Mouse (Mus musculus): ENCODE measurements around the gene Olfr464. TPM values are rescaled to one million over a fixed set of nuclear protein-coding genes. Genes with fewer than 3 reads are reported as not detected.

Gene Olfr464
- polyA plus RNA-seq, 1 experiment from 2014 or later = not detected

- H3K9me3 ChIP-seq (ENCODE audit: control insufficient read depth, low read length) = no peaks in the 10 kb centered on the region
- DNase-seq (ENCODE audit: low spot score, missing footprints) (no peak), ATAC-seq (ENCODE audit: low FRiP score) (no peak)
- 79% methylated on average over 2 of the region's 2 CpGs for WGBS
- no peaks in the 10 kb centered on the region for H3K36me3 ChIP-seq (ENCODE audit: control insufficient read depth, insufficient read depth, low read length)
- no peak overlapping the region for H3K4me2 ChIP-seq
- no peak overlapping the region for H3K27ac ChIP-seq (ENCODE audit: low read depth, low read length)
- H3K27me3 ChIP-seq (ENCODE audit: control insufficient read depth, insufficient read depth, low read length) = no peaks in the 10 kb centered on the region
- H3K4me3 ChIP-seq (ENCODE audit: low read depth, low read length) = no peak overlapping the region
- H3K4me1 ChIP-seq (ENCODE audit: control insufficient read depth, insufficient read depth, low read length) = no peaks in the 10 kb centered on the region
- no peak overlapping the region for H3K9ac ChIP-seq (ENCODE audit: low read length)
Measured at GRCm38 (mm10) chr11:87933731-87934130, 13.0 kb upstream of the Olfr464 start.

- H3K27ac ChIP-seq (ENCODE audit: low read depth, low read length) = no peak overlapping the region
- WGBS = 93% methylated on average over 2 of the region's 2 CpGs
- no peak for ATAC-seq (ENCODE audit: low FRiP score)
- H3K36me3 ChIP-seq (ENCODE audit: control insufficient read depth, insufficient read depth, low read length) = no peaks in the 10 kb centered on the region
- H3K4me3 ChIP-seq (ENCODE audit: low read depth, low read length) = no peak overlapping the region
- no peak overlapping the region for H3K9ac ChIP-seq (ENCODE audit: low read length)
- H3K27me3 ChIP-seq (ENCODE audit: control insufficient read depth, insufficient read depth, low read length) = no peaks in the 10 kb centered on the region
- H3K9me3 ChIP-seq (ENCODE audit: control insufficient read depth, low read length) = no peaks in the 10 kb centered on the region
- no peaks in the 10 kb centered on the region for H3K4me1 ChIP-seq (ENCODE audit: control insufficient read depth, insufficient read depth, low read length)
- no peak for DNase-seq (ENCODE audit: low spot score, missing footprints)
- H3K4me2 ChIP-seq = no peak overlapping the region
Measured at GRCm38 (mm10) chr11:87930348-87930747, 9.6 kb upstream of the Olfr464 start.

GRCm38 (mm10) chr11:87920301-87920700 lies 466 bp downstream of the Olfr464 start:
- no peak overlapping the region for H3K27ac ChIP-seq (ENCODE audit: low read depth, low read length)
- 73% methylated on average over 2 of the region's 2 CpGs for WGBS
- no peaks in the 10 kb centered on the region for H3K36me3 ChIP-seq (ENCODE audit: control insufficient read depth, insufficient read depth, low read length)
- ATAC-seq (ENCODE audit: low FRiP score) = no peak
- no peaks in the 10 kb centered on the region for H3K27me3 ChIP-seq (ENCODE audit: control insufficient read depth, insufficient read depth, low read length)
- no peaks in the 10 kb centered on the region for H3K4me1 ChIP-seq (ENCODE audit: control insufficient read depth, insufficient read depth, low read length)
- H3K4me3 ChIP-seq (ENCODE audit: low read depth, low read length) = no peak overlapping the region
- DNase-seq (ENCODE audit: low spot score, missing footprints) = no peak
- no peaks in the 10 kb centered on the region for H3K9me3 ChIP-seq (ENCODE audit: control insufficient read depth, low read length)
- no peak overlapping the region for H3K9ac ChIP-seq (ENCODE audit: low read length)
- H3K4me2 ChIP-seq = no peak overlapping the region

- DNase-seq (ENCODE audit: low spot score, missing footprints) (no peak), ATAC-seq (ENCODE audit: low FRiP score) (no peak)
- no peaks in the 10 kb centered on the region for H3K4me1 ChIP-seq (ENCODE audit: control insufficient read depth, insufficient read depth, low read length)
- no peak overlapping the region for H3K27ac ChIP-seq (ENCODE audit: low read depth, low read length)
- no peak overlapping the region for H3K4me3 ChIP-seq (ENCODE audit: low read depth, low read length)
- 81% methylated on average over 1 of the region's 1 CpGs for WGBS
- H3K4me2 ChIP-seq = no peak overlapping the region
- H3K27me3 ChIP-seq (ENCODE audit: control insufficient read depth, insufficient read depth, low read length) = no peaks in the 10 kb centered on the region
- H3K36me3 ChIP-seq (ENCODE audit: control insufficient read depth, insufficient read depth, low read length) = no peaks in the 10 kb centered on the region
- H3K9me3 ChIP-seq (ENCODE audit: control insufficient read depth, low read length) = no peaks in the 10 kb centered on the region
- H3K9ac ChIP-seq (ENCODE audit: low read length) = no peak overlapping the region
Measured at GRCm38 (mm10) chr11:87916005-87916404, 4.8 kb downstream of the Olfr464 start.

GRCm38 (mm10) chr11:87904331-87904730 lies 16.4 kb downstream of the Olfr464 start:
- DNase-seq (ENCODE audit: low spot score, missing footprints) (no peak), ATAC-seq (ENCODE audit: low FRiP score) (no peak)
- Histone ChIP-seq H3K4me2 (no peak overlapping the region), H3K4me1 (ENCODE audit: control insufficient read depth, insufficient read depth, low read length) (no peaks in the 10 kb centered on the region), H3K4me3 (ENCODE audit: low read depth, low read length) (no peak overlapping the region), H3K27ac (ENCODE audit: low read depth, low read length) (no peak overlapping the region), H3K36me3 (ENCODE audit: control insufficient read depth, insufficient read depth, low read length) (no peaks in the 10 kb centered on the region), H3K27me3 (ENCODE audit: control insufficient read depth, insufficient read depth, low read length) (no peaks in the 10 kb centered on the region), H3K9me3 (ENCODE audit: control insufficient read depth, low read length) (no peaks in the 10 kb centered on the region), H3K9ac (ENCODE audit: low read length) (no peak overlapping the region)
- 79% methylated on average over 3 of the region's 3 CpGs for WGBS

GRCm38 (mm10) chr11:87897287-87897686 lies 23.5 kb downstream of the Olfr464 start, which contains the start of gene Olfr463:
TSS of gene Olfr463 (minus strand) at chr11:87897387.
- no peak for ATAC-seq (ENCODE audit: low FRiP score)
- Histone ChIP-seq H3K4me2 (no peak within 1 kb of the TSS), H3K36me3 (ENCODE audit: control insufficient read depth, insufficient read depth, low read length) (no peaks in the 10 kb centered on the region), H3K9ac (ENCODE audit: low read length) (no peak within 1 kb of the TSS), H3K4me1 (ENCODE audit: control insufficient read depth, insufficient read depth, low read length) (no peaks in the 10 kb centered on the region), H3K27ac (ENCODE audit: low read depth, low read length) (no peak within 1 kb of the TSS), H3K27me3 (ENCODE audit: control insufficient read depth, insufficient read depth, low read length) (no peaks in the 10 kb centered on the region), H3K9me3 (ENCODE audit: control insufficient read depth, low read length) (no peaks in the 10 kb centered on the region), H3K4me3 (ENCODE audit: low read depth, low read length) (no peak within 1 kb of the TSS)
- no peak for DNase-seq (ENCODE audit: low spot score, missing footprints)

GRCm38 (mm10) chr11:87892168-87892567 lies 28.6 kb downstream of the Olfr464 start, which contains the start of gene Olfr462:
TSS of gene Olfr462 (minus strand) at chr11:87892268.
- no peak within 1 kb of the TSS for H3K4me3 ChIP-seq (ENCODE audit: low read depth, low read length)
- no peaks in the 10 kb centered on the region for H3K36me3 ChIP-seq (ENCODE audit: control insufficient read depth, insufficient read depth, low read length)
- DNase-seq (ENCODE audit: low spot score, missing footprints) (no peak), ATAC-seq (ENCODE audit: low FRiP score) (no peak)
- H3K9ac ChIP-seq (ENCODE audit: low read length) = no peak within 1 kb of the TSS
- H3K4me1 ChIP-seq (ENCODE audit: control insufficient read depth, insufficient read depth, low read length) = no peaks in the 10 kb centered on the region
- H3K9me3 ChIP-seq (ENCODE audit: control insufficient read depth, low read length) = no peaks in the 10 kb centered on the region
- no peak within 1 kb of the TSS for H3K4me2 ChIP-seq
- no peaks in the 10 kb centered on the region for H3K27me3 ChIP-seq (ENCODE audit: control insufficient read depth, insufficient read depth, low read length)
- H3K27ac ChIP-seq (ENCODE audit: low read depth, low read length) = no peak within 1 kb of the TSS
- WGBS = 91% methylated on average over 6 of the region's 6 CpGs

- 81% methylated on average over 5 of the region's 5 CpGs for WGBS
- ATAC-seq (ENCODE audit: low FRiP score) = no peak
- no peaks in the 10 kb centered on the region for H3K27me3 ChIP-seq (ENCODE audit: control insufficient read depth, insufficient read depth, low read length)
- H3K4me3 ChIP-seq (ENCODE audit: low read depth, low read length) = no peak overlapping the region
- no peaks in the 10 kb centered on the region for H3K4me1 ChIP-seq (ENCODE audit: control insufficient read depth, insufficient read depth, low read length)
- no peaks in the 10 kb centered on the region for H3K9me3 ChIP-seq (ENCODE audit: control insufficient read depth, low read length)
- DNase-seq (ENCODE audit: low spot score, missing footprints) = no peak
- no peak overlapping the region for H3K9ac ChIP-seq (ENCODE audit: low read length)
- H3K27ac ChIP-seq (ENCODE audit: low read depth, low read length) = no peak overlapping the region
- no peaks in the 10 kb centered on the region for H3K36me3 ChIP-seq (ENCODE audit: control insufficient read depth, insufficient read depth, low read length)
- no peak overlapping the region for H3K4me2 ChIP-seq
Measured at GRCm38 (mm10) chr11:87884856-87885255, 35.9 kb downstream of the Olfr464 start.

- H3K27ac ChIP-seq (ENCODE audit: low read depth, low read length) = no peak overlapping the region
- H3K9ac ChIP-seq (ENCODE audit: low read length) = no peak overlapping the region
- peak; percentile 88 for DNase-seq (ENCODE audit: low spot score, missing footprints)
- WGBS = 42% methylated on average over 5 of the region's 5 CpGs
- H3K36me3 ChIP-seq (ENCODE audit: control insufficient read depth, insufficient read depth, low read length) = no peaks in the 10 kb centered on the region
- ATAC-seq (ENCODE audit: low FRiP score) = no peak
- H3K4me1 ChIP-seq (ENCODE audit: control insufficient read depth, insufficient read depth, low read length) = no peaks in the 10 kb centered on the region
- H3K27me3 ChIP-seq (ENCODE audit: control insufficient read depth, insufficient read depth, low read length) = no peaks in the 10 kb centered on the region
- H3K4me3 ChIP-seq (ENCODE audit: low read depth, low read length) = no peak overlapping the region
- no peaks in the 10 kb centered on the region for H3K9me3 ChIP-seq (ENCODE audit: control insufficient read depth, low read length)
- no peak overlapping the region for H3K4me2 ChIP-seq
Measured at GRCm38 (mm10) chr11:87883493-87883892, 37.3 kb downstream of the Olfr464 start.

- Histone ChIP-seq H3K4me3 (ENCODE audit: low read depth, low read length) (no peak overlapping the region), H3K4me1 (ENCODE audit: control insufficient read depth, insufficient read depth, low read length) (no peaks in the 10 kb centered on the region), H3K27ac (ENCODE audit: low read depth, low read length) (no peak overlapping the region), H3K9ac (ENCODE audit: low read length) (no peak overlapping the region), H3K36me3 (ENCODE audit: control insufficient read depth, insufficient read depth, low read length) (no peaks in the 10 kb centered on the region), H3K4me2 (no peak overlapping the region), H3K27me3 (ENCODE audit: control insufficient read depth, insufficient read depth, low read length) (no peaks in the 10 kb centered on the region), H3K9me3 (ENCODE audit: control insufficient read depth, low read length) (no peaks in the 10 kb centered on the region)
- ATAC-seq (ENCODE audit: low FRiP score) = no peak
- DNase-seq (ENCODE audit: low spot score, missing footprints) = no peak
- 75% methylated on average over 4 of the region's 4 CpGs for WGBS
Measured at GRCm38 (mm10) chr11:87881714-87882113, 39.1 kb downstream of the Olfr464 start.
